Mouse (Mus musculus) left cerebral cortex, postnatal 14 days (tissue): Measurements from ENCODE around the gene Tubb3. TPM values are rescaled to one million over a fixed set of nuclear protein-coding genes. Genes with fewer than 3 reads are reported as not detected.
A peak's percentile ranks its signal among the peaks of the same experiment; 100 is the strongest.

Experiments
- DNase-seq, 2 experiments: peaks; one replicate each; pipeline ENCODE4 v3.0.0; 2021 to 2022; ENCODE audit warnings: low spot score in 2 of 2, mixed read lengths in 1 of 2
- intact Hi-C: fragments of 180-260 bp; cut with DNase I; formaldehyde crosslinking; loops from one replicate; pipeline ENCODE4 v1.15.1; 2025
- long read RNA-seq, 2 experiments: library from polyadenylated mRNA; stranded (forward); transcript quantifications; one replicate each; pipeline ENCODE4 v2.0.0; 2021
- total RNA-seq, 2 experiments: library from RNA; stranded (reverse); gene quantifications; 2 replicates each; pipeline ENCODE4 v1.2.3; 2021

Tubb3 gene
- total RNA-seq: 100 to 1,000 TPM; 691 to 709 TPM
- long read RNA-seq, experiment 1, transcript Tubb3-201 (4 exons, 1,868 nt): major isoform, 666 of 753 reads
- long read RNA-seq, experiment 1, partial matches to known transcripts: 84 of 753 reads
- long read RNA-seq, experiment 1, other reads (novel, unspliced or antisense): 3 of 753 reads
- long read RNA-seq, experiment 2, transcript Tubb3-201 (4 exons, 1,868 nt): major isoform, 567 of 640 reads
- long read RNA-seq, experiment 2, partial matches to known transcripts: 72 of 640 reads
- long read RNA-seq, experiment 2, other reads (novel, unspliced or antisense): 1 of 640 reads

- peak; percentile 93 to 94 for DNase-seq
- intact Hi-C loops: no loop called here
Observed at GRCm38 (mm10) chr8:123411246-123411645, at the start of gene Tubb3. Gene Tubb3, plus strand, starts transcription at chr8:123411424.

- intact Hi-C loops: no loop called here
- peak; percentile 97 to 98 for DNase-seq
Observed at GRCm38 (mm10) chr8:123373403-123374238, 37.6 kb upstream of the Tubb3 start, which contains the start of gene Tcf25. Gene Tcf25, plus strand, starts transcription at chr8:123373753.

GRCm38 (mm10) chr8:123374239-123374578, 37.0 kb upstream of the Tubb3 start:
- intact Hi-C loops: no loop called here

GRCm38 (mm10) chr8:123375701-123376100, 35.5 kb upstream of the Tubb3 start:
- intact Hi-C loops: no loop called here
- DNase-seq: no peak

More at GRCm38 (mm10) chr8:123374239-123374578, 37.0 kb upstream of the Tubb3 start:
- DNase-seq: peak; percentile 92 to 94

- no peak for DNase-seq
- intact Hi-C loops: no loop called here
Observed at GRCm38 (mm10) chr8:123376106-123376505, 35.1 kb upstream of the Tubb3 start.

- no peak for DNase-seq
- intact Hi-C loops: no loop called here
Observed at GRCm38 (mm10) chr8:123381711-123382110, 29.5 kb upstream of the Tubb3 start.

GRCm38 (mm10) chr8:123382516-123382915, 28.7 kb upstream of the Tubb3 start:
- intact Hi-C loops: no loop called here
- no peak for DNase-seq

GRCm38 (mm10) chr8:123384883-123385540, 26.2 kb upstream of the Tubb3 start:
- DNase-seq: peak in 1 of 2 experiments; percentile 82
- intact Hi-C loops: no loop called here

GRCm38 (mm10) chr8:123387041-123387440, 24.2 kb upstream of the Tubb3 start:
- intact Hi-C loops: no loop called here
- DNase-seq: no peak

- DNase-seq: no peak
Observed at GRCm38 (mm10) chr8:123387801-123388200, 23.4 kb upstream of the Tubb3 start.

GRCm38 (mm10) chr8:123389026-123389425, 22.2 kb upstream of the Tubb3 start:
- intact Hi-C loops: no loop called here
- DNase-seq: no peak

More at GRCm38 (mm10) chr8:123387801-123388200, 23.4 kb upstream of the Tubb3 start:
- intact Hi-C loops: no loop called here

- intact Hi-C loops: no loop called here
- DNase-seq: no peak
Observed at GRCm38 (mm10) chr8:123398308-123398707, 12.9 kb upstream of the Tubb3 start.

- intact Hi-C loops: no loop called here
- no peak for DNase-seq
Observed at GRCm38 (mm10) chr8:123401936-123402335, 9.3 kb upstream of the Tubb3 start.

- intact Hi-C loops: no loop called here
- DNase-seq: no peak
Observed at GRCm38 (mm10) chr8:123402730-123403326, 8.4 kb upstream of the Tubb3 start.

GRCm38 (mm10) chr8:123404521-123404920, 6.7 kb upstream of the Tubb3 start:
- intact Hi-C loops: no loop called here
- DNase-seq: no peak

- DNase-seq: peak; percentile 78 to 88
- intact Hi-C loops: no loop called here
Observed at GRCm38 (mm10) chr8:123406786-123407185, 4.4 kb upstream of the Tubb3 start, which contains the start of gene Mc1r. Gene Mc1r, plus strand, starts transcription at chr8:123407107.

- intact Hi-C loops: no loop called here
- no peak for DNase-seq
Observed at GRCm38 (mm10) chr8:123407612-123408011, 3.6 kb upstream of the Tubb3 start.

- DNase-seq: no peak
Observed at GRCm38 (mm10) chr8:123408586-123409544, 2.4 kb upstream of the Tubb3 start.

More at GRCm38 (mm10) chr8:123408586-123409544, 2.4 kb upstream of the Tubb3 start:
- intact Hi-C loops: no loop called here
